Mouse (Mus musculus) liver, embryonic 14.5 days (tissue): ENCODE data around the gene Zfp866. TPM values are rescaled to one million over a fixed set of nuclear protein-coding genes. Genes with fewer than 3 reads are reported as not detected.

Source experiments
- ATAC-seq: fragments of 200-750 bp; cut with Nextera tagmentation; 2 replicates; pipeline ENCODE4 v1.8.0; 2017; ENCODE audit warnings: moderate number of reproducible peaks, mild to moderate bottlenecking, moderate library complexity; ENCODE audit not compliant: insufficient read depth
- DNase-seq, 3 experiments: peaks; one replicate each; pipeline ENCODE4 v3.0.0-alpha.2; 2012 to 2013; ENCODE audit warnings: low read depth in 3 of 3, low spot score in 3 of 3
- H3K27ac ChIP-seq: fragments of 300-500 bp; sonication (generic); 2 replicates; pipeline ENCODE4 v1.5.1; 2014; ENCODE audit warnings: moderate library complexity, mild to moderate bottlenecking, control low read depth, inconsistent platforms
- H3K27me3 ChIP-seq: fragments of 300-500 bp; sonication (generic); 2 replicates; pipeline ENCODE4 v1.6.1; 2014; ENCODE audit warnings: mild to moderate bottlenecking, low read length, moderate library complexity; ENCODE audit not compliant: control insufficient read depth, insufficient read depth
- H3K36me3 ChIP-seq: fragments of 300-500 bp; sonication (generic); replicated peaks from 2 replicates; pipeline ENCODE4 v1.6.1; 2014; ENCODE audit warnings: low read depth; ENCODE audit not compliant: control insufficient read depth, insufficient read depth
- H3K4me1 ChIP-seq, 2 experiments: fragments of 200-500 bp in 1 of 2; fragments of 300-500 bp in 1 of 2; sonication (generic) in 1 of 2; replicated peaks; 2 replicates each; pipeline ENCODE4 v1.6.1; 2012 to 2014; ENCODE audit warnings: antibody characterized with exemption in 1 of 2, inconsistent platforms in 1 of 2, low read length in 1 of 2; ENCODE audit not compliant: control insufficient read depth in 2 of 2, insufficient read depth in 2 of 2
- H3K4me2 ChIP-seq: fragments of 300-500 bp; sonication (generic); 2 replicates; pipeline ENCODE4 v1.6.1; 2014; ENCODE audit warnings: low read depth, mild to moderate bottlenecking, control low read depth, moderate library complexity
- H3K4me3 ChIP-seq, 2 experiments: fragments of 200-500 bp in 1 of 2; fragments of 300-500 bp in 1 of 2; sonication (generic) in 1 of 2; 2 replicates each; pipeline ENCODE4 v1.5.1; 2012 to 2014; ENCODE audit warnings: low read depth in 2 of 2, low read length in 2 of 2, mild to moderate bottlenecking in 2 of 2, control low read depth in 1 of 2, inconsistent platforms in 1 of 2, moderate library complexity in 1 of 2; ENCODE audit not compliant: insufficient read depth in 1 of 2
- H3K9ac ChIP-seq: fragments of 300-500 bp; sonication (generic); replicated peaks from 2 replicates; pipeline ENCODE4 v1.6.1; 2014; ENCODE audit warnings: mild to moderate bottlenecking, control low read depth, moderate library complexity
- H3K9me3 ChIP-seq: fragments of 300-500 bp; sonication (generic); 2 replicates; pipeline ENCODE4 v1.6.1; 2016; ENCODE audit warnings: low read length, mixed read lengths; ENCODE audit not compliant: control insufficient read depth
- CTCF ChIP-seq: IDR thresholded peaks from 2 replicates; pipeline ENCODE4 v1.5.1; 2016; ENCODE audit warnings: antibody characterized with exemption, low read depth, control low read depth
- EP300 ChIP-seq: IDR thresholded peaks from 2 replicates; pipeline ENCODE4 v1.6.1; 2016; ENCODE audit warnings: antibody characterized with exemption, low read depth
- WGBS: fragments of 180-500 bp; shearing (Covaris S2); extraction: QIAGEN DNeasy Blood & Tissue Kit; methylation state at CpG from one replicate; pipeline ENCODE4 v1.1.7; 2014; ENCODE audit not compliant: insufficient replicate concordance; 5-methylcytosine and 5-hydroxymethylcytosine counted together
- polyA plus RNA-seq, 2 experiments: library from polyadenylated mRNA; depleted of rRNA in 1 of 2; stranded (reverse) in 1 of 2; unstranded in 1 of 2; fragments of >200 nt; fragmentation: Nextera tagmentation in 1 of 2; extraction: Ambion mirVana in 1 of 2; gene quantifications; 2 replicates each; pipeline versions ENCODE4 v1.2.1 to v1.2.3; 2012 to 2014

The Zfp866 gene
- polyA plus RNA-seq, 2 experiments, result 5.8 to 6.0 TPM

- WGBS, result 62% methylated on average over 6 of the region's 6 CpGs
- H3K4me1 ChIP-seq, result no peaks in the 10 kb centered on the region
- 0 out of 2 replicates have a peak, but pooled peaks cover 2% of the 10 kb centered on the region for H3K36me3 ChIP-seq
- DNase-seq, result no peak
- H3K4me2 ChIP-seq, result no peak overlapping the region
- no peak for ATAC-seq
- no peak for TF ChIP-seq CTCF
- TF ChIP-seq EP300, result no peak
- no peak overlapping the region for H3K27ac ChIP-seq
- no peaks in the 10 kb centered on the region for H3K27me3 ChIP-seq
- H3K4me3 ChIP-seq, result no peak overlapping the region
- no peak overlapping the region for H3K9ac ChIP-seq
- H3K9me3 ChIP-seq, result no peaks in the 10 kb centered on the region
Observed at GRCm38 (mm10) chr8:69740763-69741162, 50.2 kb downstream of the Zfp866 start.

GRCm38 (mm10) chr8:69735495-69735894 is 55.5 kb downstream of the Zfp866 start:
- DNase-seq (no peak), ATAC-seq (no peak)
- no peak overlapping the region for H3K4me2 ChIP-seq
- no peak overlapping the region for H3K27ac ChIP-seq
- WGBS, result 48% methylated on average over 1 of the region's 1 CpGs
- H3K9me3 ChIP-seq, result no peaks in the 10 kb centered on the region
- H3K27me3 ChIP-seq, result no peaks in the 10 kb centered on the region
- no peak overlapping the region for H3K4me3 ChIP-seq
- H3K36me3 ChIP-seq, result no peaks in the 10 kb centered on the region
- 0 out of 4 replicates have a peak, but pooled peaks cover 0 to 2% of the 10 kb centered on the region in 2 experiments for H3K4me1 ChIP-seq
- H3K9ac ChIP-seq, result no peak overlapping the region
- no peak for TF ChIP-seq CTCF
- no peak for TF ChIP-seq EP300

DNA sequence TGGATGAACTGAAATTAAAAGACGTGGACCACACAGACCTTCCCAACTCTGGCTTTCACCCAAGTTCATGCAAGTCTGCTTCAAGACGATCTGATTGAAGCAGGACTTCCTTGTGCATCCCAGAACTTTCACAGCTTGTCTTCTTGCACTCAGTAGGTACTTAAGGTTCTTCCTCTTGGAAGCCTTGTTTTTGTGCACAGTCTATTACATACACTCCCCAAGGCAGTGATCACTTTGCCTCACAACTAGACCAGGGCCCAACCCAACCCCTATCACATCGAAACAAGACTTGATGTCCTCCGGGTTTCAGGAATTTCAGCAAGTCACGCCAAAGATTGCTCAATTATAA is 73.8 kb downstream of the Zfp866 start:
- H3K4me3 ChIP-seq, result peak overlapping the region; percentile 53 to 70
- H3K9me3 ChIP-seq, result no peaks in the 10 kb centered on the region
- peaks cover 3 to 10% of the 10 kb centered on the region in 2 experiments for H3K4me1 ChIP-seq
- H3K9ac ChIP-seq, result peak overlapping the region; percentile 1; the same call in 1 of the 2 replicates
- H3K4me2 ChIP-seq, result peak overlapping the region; percentile 68
- ATAC-seq, result peak; percentile 9
- no peak for TF ChIP-seq EP300
- no peak for TF ChIP-seq CTCF
- DNase-seq, result no peak
- H3K36me3 ChIP-seq, result peaks cover 4% of the 10 kb centered on the region
- WGBS, result 38% methylated on average over 5 of the region's 5 CpGs
- no peaks in the 10 kb centered on the region for H3K27me3 ChIP-seq
- H3K27ac ChIP-seq, result peak overlapping the region; percentile 40; the same call in 1 of the 2 replicates

GRCm38 (mm10) chr8:69716403-69717231 is 74.4 kb downstream of the Zfp866 start:
- Histone ChIP-seq H3K9ac (peak overlapping the region; percentile 97), H3K36me3 (peaks cover 8% of the 10 kb centered on the region), H3K27me3 (no peaks in the 10 kb centered on the region), H3K4me2 (peak overlapping the region; percentile 68), H3K9me3 (no peaks in the 10 kb centered on the region), H3K4me3 (peak overlapping the region; percentile 83 to 96), H3K4me1 (peaks cover 3 to 10% of the 10 kb centered on the region in 2 experiments), H3K27ac (peak overlapping the region; percentile 96)
- DNase-seq (peak; percentile 99 to 100 (median 99)), ATAC-seq (peak; percentile 97)
- WGBS, result under 1% methylated on average over 52 of the region's 52 CpGs
- TF ChIP-seq EP300 (no peak), CTCF (no peak)

GRCm38 (mm10) chr8:69715366-69715765 is 75.6 kb downstream of the Zfp866 start:
- peak overlapping the region; percentile 8 to 96; a peak in 3 of 4 replicates for H3K4me3 ChIP-seq
- H3K36me3 ChIP-seq, result peaks cover 11% of the 10 kb centered on the region
- H3K27ac ChIP-seq, result no peak overlapping the region
- peak overlapping the region; percentile 46 for H3K9ac ChIP-seq
- no peaks in the 10 kb centered on the region for H3K27me3 ChIP-seq
- H3K4me2 ChIP-seq, result peak overlapping the region; percentile 66
- ATAC-seq (no peak), DNase-seq (no peak)
- H3K9me3 ChIP-seq, result no peaks in the 10 kb centered on the region
- H3K4me1 ChIP-seq, result peaks cover 3 to 10% of the 10 kb centered on the region in 2 experiments
- TF ChIP-seq CTCF, result no peak
- no peak for TF ChIP-seq EP300
- WGBS, result 72% methylated on average over 6 of the region's 6 CpGs
